Mouse (Mus musculus) stomach, postnatal 0 days (tissue): ENCODE measurements around the gene Siah1b. TPM values are rescaled to one million over a fixed set of nuclear protein-coding genes. Genes with fewer than 3 reads are reported as not detected.

Experiments
- ATAC-seq: fragments of 200-750 bp; cut with Nextera tagmentation; 2 replicates; pipeline ENCODE4 v1.8.0; 2017; ENCODE audit not compliant: low FRiP score, low TSS enrichment
- DNase-seq: peaks from one replicate; pipeline ENCODE4 v3.0.0-alpha.2; 2016; ENCODE audit warnings: low spot score
- H3K27ac ChIP-seq: fragments of 300-500 bp; sonication (generic); replicated peaks from 2 replicates; pipeline ENCODE4 v1.5.1; 2014; ENCODE audit warnings: mild to moderate bottlenecking, control low read depth
- H3K27me3 ChIP-seq: fragments of 300-500 bp; sonication (generic); 2 replicates; pipeline ENCODE4 v1.6.1; 2014; ENCODE audit warnings: low read length; ENCODE audit not compliant: control insufficient read depth, insufficient read depth
- H3K36me3 ChIP-seq: fragments of 300-500 bp; sonication (generic); 2 replicates; pipeline ENCODE4 v1.6.1; 2014; ENCODE audit warnings: low read length, mixed read lengths; ENCODE audit not compliant: control insufficient read depth, insufficient read depth
- H3K4me1 ChIP-seq: fragments of 300-500 bp; sonication (generic); replicated peaks from 2 replicates; pipeline ENCODE4 v1.6.1; 2014; ENCODE audit warnings: antibody characterized with exemption; ENCODE audit not compliant: control insufficient read depth, insufficient read depth
- H3K4me2 ChIP-seq: fragments of 300-500 bp; sonication (generic); replicated peaks from 2 replicates; pipeline ENCODE4 v1.6.1; 2014; ENCODE audit warnings: low read depth, mild to moderate bottlenecking, control low read depth, moderate library complexity
- H3K4me3 ChIP-seq: fragments of 300-500 bp; sonication (generic); 2 replicates; pipeline ENCODE4 v1.5.1; 2014; ENCODE audit warnings: low read depth, low read length, control low read depth
- H3K9ac ChIP-seq: fragments of 300-500 bp; sonication (generic); 2 replicates; pipeline ENCODE4 v1.6.1; 2014; ENCODE audit warnings: mild to moderate bottlenecking, low read length, control low read depth, mixed read lengths
- H3K9me3 ChIP-seq: fragments of 300-500 bp; sonication (generic); 2 replicates; pipeline ENCODE4 v1.6.1; 2016; ENCODE audit warnings: low read length; ENCODE audit not compliant: control insufficient read depth
- CTCF ChIP-seq: IDR thresholded peaks from 2 replicates; pipeline ENCODE4 v1.5.1; 2016; ENCODE audit warnings: antibody characterized with exemption, low read depth, mild to moderate bottlenecking, moderate library complexity
- EP300 ChIP-seq: optimal IDR thresholded peaks from 2 replicates; pipeline ENCODE3; 2016; ENCODE audit warnings: antibody characterized with exemption
- WGBS: fragments of 180-500 bp; shearing (Covaris S2); extraction: QIAGEN DNeasy Blood & Tissue Kit; methylation state at CpG from one replicate; pipeline ENCODE4 v1.1.7; 2014; 5-methylcytosine and 5-hydroxymethylcytosine counted together
- polyA plus RNA-seq: library from polyadenylated mRNA; unstranded; fragments of >200 nt; fragmentation: Nextera tagmentation; extraction: Ambion mirVana; gene quantifications from 2 replicates; pipeline ENCODE4 v1.2.1, GENCODE M21; 2015

The Siah1b gene
- polyA plus RNA-seq, 1 experiment from 2014 or later: 8.9 TPM

GRCm38 (mm10) chrX:164101483-164101882 lies 25.2 kb upstream of the Siah1b start:
- no peak for ATAC-seq

GRCm38 (mm10) chrX:164095838-164096237 lies 19.5 kb upstream of the Siah1b start:
- Histone ChIP-seq H3K36me3 (no peaks in the 10 kb centered on the region), H3K27me3 (no peaks in the 10 kb centered on the region), H3K27ac (no peak overlapping the region), H3K9ac (no peak overlapping the region), H3K4me1 (no peaks in the 10 kb centered on the region), H3K9me3 (no peaks in the 10 kb centered on the region), H3K4me2 (no peak overlapping the region), H3K4me3 (no peak overlapping the region)
- DNase-seq: no peak
- TF ChIP-seq EP300: no peak
- TF ChIP-seq CTCF: no peak
- 83% methylated on average over 2 of the region's 2 CpGs for WGBS
- no peak for ATAC-seq

More at GRCm38 (mm10) chrX:164101483-164101882, 25.2 kb upstream of the Siah1b start:
- no peak overlapping the region for H3K4me2 ChIP-seq
- no peaks in the 10 kb centered on the region for H3K9me3 ChIP-seq
- TF ChIP-seq EP300 (no peak), CTCF (peak; percentile 53)
- no peak overlapping the region for H3K4me3 ChIP-seq
- H3K4me1 ChIP-seq: no peaks in the 10 kb centered on the region
- H3K27me3 ChIP-seq: no peaks in the 10 kb centered on the region
- no peak for DNase-seq
- H3K9ac ChIP-seq: no peak overlapping the region
- H3K36me3 ChIP-seq: no peaks in the 10 kb centered on the region
- no peak overlapping the region for H3K27ac ChIP-seq

- WGBS: 76% methylated on average over 5 of the region's 5 CpGs
- no peaks in the 10 kb centered on the region for H3K27me3 ChIP-seq
- no peak for DNase-seq
These were observed 17.1 kb upstream of the Siah1b start for GRCm38 (mm10) chrX:164093435-164093834.

GRCm38 (mm10) chrX:164092300-164093169 lies 16.2 kb upstream of the Siah1b start:
- no peaks in the 10 kb centered on the region for H3K36me3 ChIP-seq
- DNase-seq: no peak
- no peaks in the 10 kb centered on the region for H3K27me3 ChIP-seq
- no peak for ATAC-seq
- H3K4me1 ChIP-seq: no peaks in the 10 kb centered on the region
- no peak overlapping the region for H3K27ac ChIP-seq
- no peak overlapping the region for H3K9ac ChIP-seq
- WGBS: 47% methylated on average over 7 of the region's 7 CpGs
- TF ChIP-seq CTCF: no peak
- TF ChIP-seq EP300: no peak
- H3K9me3 ChIP-seq: no peaks in the 10 kb centered on the region
- no peak overlapping the region for H3K4me2 ChIP-seq
- H3K4me3 ChIP-seq: no peak overlapping the region

More at GRCm38 (mm10) chrX:164093435-164093834, 17.1 kb upstream of the Siah1b start:
- no peak overlapping the region for H3K4me3 ChIP-seq
- ATAC-seq: no peak
- H3K4me1 ChIP-seq: no peaks in the 10 kb centered on the region
- no peaks in the 10 kb centered on the region for H3K36me3 ChIP-seq
- H3K9me3 ChIP-seq: no peaks in the 10 kb centered on the region
- TF ChIP-seq EP300 (no peak), CTCF (no peak)
- no peak overlapping the region for H3K9ac ChIP-seq
- H3K27ac ChIP-seq: no peak overlapping the region
- H3K4me2 ChIP-seq: no peak overlapping the region

GRCm38 (mm10) chrX:164089916-164090315 lies 13.6 kb upstream of the Siah1b start:
- no peak overlapping the region for H3K4me2 ChIP-seq
- 59% methylated on average over 11 of the region's 11 CpGs for WGBS
- no peaks in the 10 kb centered on the region for H3K4me1 ChIP-seq
- H3K27me3 ChIP-seq: no peaks in the 10 kb centered on the region
- H3K4me3 ChIP-seq: no peak overlapping the region
- H3K36me3 ChIP-seq: no peaks in the 10 kb centered on the region
- TF ChIP-seq EP300 (no peak), CTCF (no peak)
- H3K9ac ChIP-seq: no peak overlapping the region
- no peak overlapping the region for H3K27ac ChIP-seq
- DNase-seq: no peak
- H3K9me3 ChIP-seq: no peaks in the 10 kb centered on the region
- no peak for ATAC-seq

GRCm38 (mm10) chrX:164088582-164088981 lies 12.3 kb upstream of the Siah1b start, which contains the start of gene Cltrn:
Gene Cltrn, plus strand, starts transcription at chrX:164088830.
- no peaks in the 10 kb centered on the region for H3K4me1 ChIP-seq
- TF ChIP-seq CTCF: no peak
- TF ChIP-seq EP300: no peak
- H3K9me3 ChIP-seq: no peaks in the 10 kb centered on the region
- H3K4me2 ChIP-seq: no peak within 1 kb of the TSS
- H3K36me3 ChIP-seq: no peaks in the 10 kb centered on the region
- H3K9ac ChIP-seq: no peak within 1 kb of the TSS
- H3K27me3 ChIP-seq: no peaks in the 10 kb centered on the region
- no peak for ATAC-seq
- DNase-seq: no peak
- 80% methylated on average over 4 of the region's 4 CpGs for whole genome bisulfite sequencing
- H3K4me3 ChIP-seq: no peak within 1 kb of the TSS
- no peak within 1 kb of the TSS for H3K27ac ChIP-seq
